Mouse (Mus musculus) brain, embryonic 18.5 days (tissue): ENCODE results near the gene Celf1.

Experiments
- DNase-seq: peaks from one replicate; pipeline ENCODE4 v3.0.0-alpha.2; 2012; ENCODE audit warnings: low read depth, low spot score

The Celf1 gene

GRCm38 (mm10) chr2:91061849-91062481 is 121.8 kb downstream of the Celf1 start:
- no peak for DNase-seq

GRCm38 (mm10) chr2:91062779-91063606 is 122.8 kb downstream of the Celf1 start:
- no peak for DNase-seq

- no peak for DNase-seq
Measured at GRCm38 (mm10) chr2:91064211-91064610, 124.0 kb downstream of the Celf1 start.

- DNase-seq = no peak
Measured at GRCm38 (mm10) chr2:91065544-91065943, 125.4 kb downstream of the Celf1 start.

- no peak for DNase-seq
Measured at GRCm38 (mm10) chr2:91066455-91066854, 126.3 kb downstream of the Celf1 start.

- no peak for DNase-seq
Measured at GRCm38 (mm10) chr2:91068162-91068871, 128.1 kb downstream of the Celf1 start.

- no peak for DNase-seq
Measured at GRCm38 (mm10) chr2:91068872-91069165, 128.6 kb downstream of the Celf1 start.
